ENCODE assay signal across 8 mouse cellular contexts in genomic region chr2:30796382-30796781, GRCm38 (mm10). TPM values are rescaled to one million over a fixed set of nuclear protein-coding genes. Genes with fewer than 3 reads are reported as not detected.
DNase-seq lines count a peak whose midpoint lies in the region; ATAC-seq and TF ChIP-seq lines count a peak whose summit lies in the region.

No protein-coding gene starts in this region.

- H3K4me3 ChIP-seq in bone marrow macrophage, adult 2 months (ENCODE audit: insufficient read depth, low read length), result peak overlapping the region; percentile 48
- H3K4me3 ChIP-seq in forebrain, embryonic 11.5 days (ENCODE audit: low read depth, low read length), result 0 out of 2 replicates have a peak overlapping the region, but pooled peaks have one; percentile 2
- H3K4me3 ChIP-seq in heart, embryonic 15.5 days, result 0 out of 2 replicates have a peak overlapping the region, but pooled peaks have one; percentile 8
- peak overlapping the region; percentile 11; the same call in 1 of the 2 replicates for H3K4me3 ChIP-seq in liver, embryonic 12.5 days
- peak overlapping the region; percentile 22 for H3K4me3 ChIP-seq in myocyte
- peak overlapping the region; percentile 14 for H3K4me3 ChIP-seq in stomach, embryonic 14.5 days (ENCODE audit: low read depth, low read length)

- no peaks in the 10 kb centered on the region for H3K9me3 ChIP-seq in forebrain, embryonic 11.5 days (ENCODE audit: control insufficient read depth, low read length)
- no peaks in the 10 kb centered on the region for H3K9me3 ChIP-seq in heart, embryonic 15.5 days (replicated peaks)
- H3K9me3 ChIP-seq in liver, embryonic 12.5 days (replicated peaks), result no peaks in the 10 kb centered on the region
- H3K9me3 ChIP-seq in stomach, embryonic 14.5 days (ENCODE audit: control insufficient read depth, low read depth, low read length), result no peaks in the 10 kb centered on the region

- DNase-seq in A20 (ENCODE audit: low read depth, low spot score), result peak; percentile 62
- peak; percentile 90 for DNase-seq in forebrain, embryonic 11.5 days (ENCODE audit: low spot score)
- peak; percentile 89 for DNase-seq in kidney, postnatal 14 days

- peaks cover 10% of the 10 kb centered on the region for H3K27me3 ChIP-seq in forebrain, embryonic 11.5 days (ENCODE audit: control insufficient read depth, insufficient read depth, low read length)
- peaks cover 32% of the 10 kb centered on the region for H3K27me3 ChIP-seq in heart, embryonic 15.5 days
- peaks cover 69% of the 10 kb centered on the region for H3K27me3 ChIP-seq in liver, embryonic 12.5 days (replicated peaks)
- H3K27me3 ChIP-seq in myocyte (ENCODE audit: control insufficient read depth, insufficient read depth, insufficient read length), result peaks cover 8% of the 10 kb centered on the region
- H3K27me3 ChIP-seq in stomach, embryonic 14.5 days (ENCODE audit: control insufficient read depth, insufficient read depth, low read length), result no peaks in the 10 kb centered on the region

- H3K9ac ChIP-seq in forebrain, embryonic 11.5 days (ENCODE audit: low read length), result peak overlapping the region; percentile 32; the same call in 1 of the 2 replicates
- no peak overlapping the region for H3K9ac ChIP-seq in heart, embryonic 15.5 days
- 0 out of 2 replicates have a peak overlapping the region, but pooled peaks have one; percentile 1 for H3K9ac ChIP-seq in liver, embryonic 12.5 days
- H3K9ac ChIP-seq in stomach, embryonic 14.5 days (replicated peaks; ENCODE audit: low read depth, low read length), result no peak overlapping the region

- peak; percentile 75 for ATAC-seq in forebrain, embryonic 11.5 days (replicated peaks; ENCODE audit: low FRiP score)
- ATAC-seq in heart, embryonic 15.5 days (replicated peaks; ENCODE audit: insufficient number of reproducible peaks, insufficient read depth, low FRiP score, low read depth), result peak; percentile 45
- ATAC-seq in liver, embryonic 12.5 days, result peak; percentile 44
- peak; percentile 68 for ATAC-seq in stomach, embryonic 14.5 days (ENCODE audit: insufficient number of reproducible peaks, insufficient read depth, low FRiP score, low read depth)

- no peak overlapping the region for H3K27ac ChIP-seq in bone marrow macrophage, adult 2 months (ENCODE audit: insufficient read depth, low read depth, low read length)
- H3K27ac ChIP-seq in forebrain, embryonic 11.5 days (ENCODE audit: low read depth, low read length), result peak overlapping the region; percentile 46; the same call in 1 of the 2 replicates
- H3K27ac ChIP-seq in heart, embryonic 15.5 days, result no peak overlapping the region
- no peak overlapping the region for H3K27ac ChIP-seq in liver, embryonic 12.5 days
- peak overlapping the region; percentile 22; the same call in 1 of the 2 replicates for H3K27ac ChIP-seq in stomach, embryonic 14.5 days (ENCODE audit: low read length)

- peak overlapping the region; percentile 48 for H3K4me2 ChIP-seq in forebrain, embryonic 11.5 days (ENCODE audit: low read depth, low read length, severe bottlenecking)
- peak overlapping the region; percentile 52 for H3K4me2 ChIP-seq in heart, embryonic 15.5 days
- peak overlapping the region; percentile 50 for H3K4me2 ChIP-seq in liver, embryonic 12.5 days
- peak overlapping the region; percentile 98 for H3K4me2 ChIP-seq in myocyte (ENCODE audit: low read depth)
- H3K4me2 ChIP-seq in stomach, embryonic 14.5 days (replicated peaks; ENCODE audit: low read depth, low read length), result peak overlapping the region; percentile 35

- WGBS in forebrain, embryonic 11.5 days, result 6% methylated on average over 11 of the region's 11 CpGs
- 5% methylated on average over 11 of the region's 11 CpGs for WGBS in heart, embryonic 15.5 days
- 6% methylated on average over 11 of the region's 11 CpGs for WGBS in liver, embryonic 12.5 days (ENCODE audit: insufficient replicate concordance)
- WGBS in stomach, embryonic 14.5 days, result 8% methylated on average over 11 of the region's 11 CpGs

- H3K79me2 ChIP-seq in myocyte (ENCODE audit: control insufficient read depth, insufficient read depth), result no peaks in the 10 kb centered on the region

- no peak overlapping the region for H3ac ChIP-seq in myocyte (ENCODE audit: control insufficient read depth, insufficient read length)

- peaks cover 3% of the 10 kb centered on the region for H3K4me1 ChIP-seq in bone marrow macrophage, adult 2 months (ENCODE audit: control insufficient read depth, insufficient read depth, low read length)
- H3K4me1 ChIP-seq in forebrain, embryonic 11.5 days (replicated peaks; ENCODE audit: control insufficient read depth, insufficient read depth, low read length), result peaks cover 15% of the 10 kb centered on the region
- H3K4me1 ChIP-seq in heart, embryonic 15.5 days (replicated peaks), result peaks cover 31% of the 10 kb centered on the region
- peaks cover 27% of the 10 kb centered on the region for H3K4me1 ChIP-seq in liver, embryonic 12.5 days
- peaks cover 20% of the 10 kb centered on the region for H3K4me1 ChIP-seq in stomach, embryonic 14.5 days (ENCODE audit: control insufficient read depth, insufficient read depth, low read length)

- TF ChIP-seq CTCF in bone marrow macrophage, adult 2 months (IDR thresholded peaks at IDR 0.05; ENCODE audit: low read depth, low read length), result no peak

- H3K36me3 ChIP-seq in forebrain, embryonic 11.5 days (ENCODE audit: control insufficient read depth, insufficient read depth, low read length), result no peaks in the 10 kb centered on the region
- no peaks in the 10 kb centered on the region for H3K36me3 ChIP-seq in heart, embryonic 15.5 days
- no peaks in the 10 kb centered on the region for H3K36me3 ChIP-seq in liver, embryonic 12.5 days
- no peaks in the 10 kb centered on the region for H3K36me3 ChIP-seq in myocyte (ENCODE audit: control insufficient read depth, insufficient read depth)
- H3K36me3 ChIP-seq in stomach, embryonic 14.5 days (ENCODE audit: control insufficient read depth, insufficient read depth, low read length), result no peaks in the 10 kb centered on the region

- TF ChIP-seq POLR2A in bone marrow macrophage, adult 2 months (IDR thresholded peaks at IDR 0.05; ENCODE audit: borderline replicate concordance, low read depth, low read length), result no peak
- TF ChIP-seq POLR2A in myocyte (IDR thresholded peaks at IDR 0.05; ENCODE audit: insufficient read length, low read depth), result peak; percentile 62

TF ChIP-seq in myocyte, 11 proteins besides CTCF, POLR2A, EP300 and RAD21 (continues in another document):
- TF ChIP-seq USF1 (IDR thresholded peaks at IDR 0.05; ENCODE audit: low read depth) (no peak), SRF (IDR thresholded peaks at IDR 0.05; ENCODE audit: control insufficient read depth, insufficient read length, low read depth) (peak; percentile 23), MYOD1 (IDR thresholded peaks at IDR 0.05; ENCODE audit: control insufficient read depth in 1 of 3, insufficient read length in 2 of 3, low read depth in 2 of 3) (no peak), MAX (IDR thresholded peaks at IDR 0.05; ENCODE audit: low read depth) (no peak), E2F4 (IDR thresholded peaks at IDR 0.05; ENCODE audit: insufficient read depth) (no peak), TCF12 (IDR thresholded peaks at IDR 0.05; ENCODE audit: insufficient read depth, poor library complexity, severe bottlenecking) (no peak), TCF3 (IDR thresholded peaks at IDR 0.05; ENCODE audit: insufficient read length, low read depth) (no peak), CEBPB (IDR thresholded peaks at IDR 0.05; ENCODE audit: insufficient read depth, poor library complexity, severe bottlenecking) (no peak), REST (IDR thresholded peaks at IDR 0.05; ENCODE audit: insufficient read depth, insufficient read length) (no peak), POLR2AphosphoS2 (IDR thresholded peaks at IDR 0.05; ENCODE audit: insufficient read length, low read depth) (peak; percentile 60)

RNA-seq across cellular contexts. Expression of gene 1700001O22Rik, which starts 7.1 kb away (rescaled TPM):
- not detected in 2 replicates for polyA plus RNA-seq in bone marrow macrophage, adult 2 months (2012; ENCODE audit: insufficient read depth, insufficient read length, missing spikeins)
- polyA plus RNA-seq in forebrain, embryonic 11.5 days (2014; fragmentation: Nextera tagmentation; extraction: Ambion mirVana), result 4.2 and 4.6 TPM in 2 replicates
- polyA plus RNA-seq in heart, embryonic 15.5 days (2015; fragmentation: Nextera tagmentation; extraction: Ambion mirVana), result 2.1 and 2.6 TPM in 2 replicates
- 0.18 and 0.19 TPM in 2 replicates for polyA plus RNA-seq in liver, embryonic 12.5 days (2016; fragmentation: Nextera tagmentation; extraction: Ambion mirVana)
- polyA plus RNA-seq in myocyte (2012; fragmentation: generic; extraction: Trizol), result 0.12 TPM
- polyA plus RNA-seq in stomach, embryonic 14.5 days (2014; fragmentation: Nextera tagmentation; extraction: Ambion mirVana), result 2.5 and 3.3 TPM in 2 replicates

RNA-seq across cellular contexts. Expression of gene Ntmt1, which starts 11.2 kb away (rescaled TPM):
- 7.4 and 9.3 TPM in 2 replicates for polyA plus RNA-seq in bone marrow macrophage, adult 2 months (2012; ENCODE audit: insufficient read depth, insufficient read length, missing spikeins)
- 102 and 118 TPM in 2 replicates for polyA plus RNA-seq in forebrain, embryonic 11.5 days (2014; fragmentation: Nextera tagmentation; extraction: Ambion mirVana)
- 75.8 and 77.2 TPM in 2 replicates for polyA plus RNA-seq in heart, embryonic 15.5 days (2015; fragmentation: Nextera tagmentation; extraction: Ambion mirVana)
- polyA plus RNA-seq in liver, embryonic 12.5 days (2016; fragmentation: Nextera tagmentation; extraction: Ambion mirVana), result 45.4 and 48.6 TPM in 2 replicates
- polyA plus RNA-seq in myocyte (2012; fragmentation: generic; extraction: Trizol), result 71.2 TPM
- 99.1 and 101 TPM in 2 replicates for polyA plus RNA-seq in stomach, embryonic 14.5 days (2014; fragmentation: Nextera tagmentation; extraction: Ambion mirVana)

RNA-seq across cellular contexts. Expression of gene Asb6, which starts 33.8 kb away (rescaled TPM):
- 19.2 and 19.6 TPM in 2 replicates for polyA plus RNA-seq in bone marrow macrophage, adult 2 months (2012; ENCODE audit: insufficient read depth, insufficient read length, missing spikeins)
- polyA plus RNA-seq in forebrain, embryonic 11.5 days (2014; fragmentation: Nextera tagmentation; extraction: Ambion mirVana), result 41.9 and 42.5 TPM in 2 replicates
- 17.2 and 22.4 TPM in 2 replicates for polyA plus RNA-seq in heart, embryonic 15.5 days (2015; fragmentation: Nextera tagmentation; extraction: Ambion mirVana)
- 41.0 and 41.7 TPM in 2 replicates for polyA plus RNA-seq in liver, embryonic 12.5 days (2016; fragmentation: Nextera tagmentation; extraction: Ambion mirVana)
- polyA plus RNA-seq in myocyte (2012; fragmentation: generic; extraction: Trizol), result 44.9 TPM
- 27.1 and 29.1 TPM in 2 replicates for polyA plus RNA-seq in stomach, embryonic 14.5 days (2014; fragmentation: Nextera tagmentation; extraction: Ambion mirVana)

RNA-seq across cellular contexts. Expression of gene Prrx2, which starts 38.4 kb away (rescaled TPM):
- polyA plus RNA-seq in bone marrow macrophage, adult 2 months (2012; ENCODE audit: insufficient read depth, insufficient read length, missing spikeins), result 0.63 TPM in 1 of 2 replicates, not detected in the other
- polyA plus RNA-seq in forebrain, embryonic 11.5 days (2014; fragmentation: Nextera tagmentation; extraction: Ambion mirVana), result 30.8 and 33.6 TPM in 2 replicates
- 14.1 and 20.1 TPM in 2 replicates for polyA plus RNA-seq in heart, embryonic 15.5 days (2015; fragmentation: Nextera tagmentation; extraction: Ambion mirVana)
- 2.5 and 4.1 TPM in 2 replicates for polyA plus RNA-seq in liver, embryonic 12.5 days (2016; fragmentation: Nextera tagmentation; extraction: Ambion mirVana)
- polyA plus RNA-seq in myocyte (2012; fragmentation: generic; extraction: Trizol), result 21.8 TPM
- polyA plus RNA-seq in stomach, embryonic 14.5 days (2014; fragmentation: Nextera tagmentation; extraction: Ambion mirVana), result 6.0 and 8.9 TPM in 2 replicates

Comparison
In these comparisons a context has a peak if more than half of its experiments do, and no peak if none do; other contexts are left out.
1. H3K27ac ChIP-seq: peak in forebrain, embryonic 11.5 days (single experiment) and stomach, embryonic 14.5 days (single experiment); none in bone marrow macrophage, adult 2 months (single experiment), heart, embryonic 15.5 days (single experiment) and liver, embryonic 12.5 days (single experiment).
2. H3K4me2 ChIP-seq: peak in every context shown above with its lines; median percentile 98 in myocyte; 52 in heart, embryonic 15.5 days; 50 in liver, embryonic 12.5 days; 48 in forebrain, embryonic 11.5 days; 35 in stomach, embryonic 14.5 days.
3. H3K9ac ChIP-seq: peak in forebrain, embryonic 11.5 days (single experiment) and liver, embryonic 12.5 days (single experiment); none in heart, embryonic 15.5 days (single experiment) and stomach, embryonic 14.5 days (single experiment).
4. Peak in every context shown above with its lines, with median percentiles within 50 percentile points of each other: DNase-seq, H3K4me3 ChIP-seq and ATAC-seq.